Mouse (Mus musculus): Measurements from ENCODE around the gene Gsdmc4. TPM values are rescaled to one million over a fixed set of nuclear protein-coding genes. Genes with fewer than 3 reads are reported as not detected.
"Not testable (repeated sequence)": the region's sequence is repeated elsewhere in the genome, so short reads cannot be mapped to it uniquely, and the experiment has no call there.

Gsdmc4 gene
- polyA plus RNA-seq (2012) = not detected in 2 replicates

DNA sequence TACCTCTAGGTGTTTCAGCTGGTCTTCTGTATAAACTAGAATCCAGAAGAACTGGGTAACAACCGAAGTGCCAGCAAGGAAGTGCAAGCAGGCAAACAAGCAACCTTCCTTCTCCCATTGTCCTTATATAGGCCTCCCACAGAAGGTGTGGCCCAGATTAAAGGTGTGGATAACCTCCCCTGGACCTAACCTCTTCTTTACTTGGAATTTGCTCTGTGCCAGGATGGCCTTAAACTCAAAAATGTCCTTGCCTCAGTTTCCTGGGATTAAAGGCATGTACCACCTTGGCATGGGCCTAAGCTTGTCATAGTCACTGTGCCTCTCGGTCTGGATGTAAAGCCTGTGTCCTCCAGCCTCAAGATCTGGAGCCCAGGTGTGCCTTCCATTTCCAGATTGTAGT, at the start of gene Gsdmc4:
Gsdmc4 (minus strand) TSS at position 101 of the 400 bp plus-strand sequence.
- TF ChIP-seq GATA1 (IDR thresholded peaks at IDR 0.05; ENCODE audit: low read length) = not testable (repeated sequence)

- TF ChIP-seq GATA1 (IDR thresholded peaks at IDR 0.05; ENCODE audit: low read length) = no peak
Observed at GRCm38 (mm10) chr15:63960542-63960941, 48.4 kb upstream of the Gsdmc4 start.

DNA sequence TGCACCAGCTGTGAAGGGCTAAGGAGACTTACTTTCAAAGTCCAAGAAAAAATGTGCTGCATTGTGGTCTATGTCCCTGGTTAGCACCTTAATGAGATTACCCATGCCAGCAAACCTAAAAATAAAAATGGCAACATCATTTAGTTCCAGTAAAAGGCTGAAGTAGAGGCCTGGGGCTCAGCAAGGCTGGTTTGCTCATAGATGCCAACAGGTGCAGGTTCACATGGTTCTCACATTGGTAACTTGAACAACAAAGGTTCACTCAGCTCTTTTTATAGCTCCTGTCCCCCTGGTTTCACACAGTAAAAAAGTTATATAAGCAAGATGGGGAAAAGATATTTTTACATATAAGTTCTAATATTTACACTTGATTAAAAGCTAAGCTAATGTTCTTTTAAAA, 45.5 kb upstream of the Gsdmc4 start:
- no peak for TF ChIP-seq GATA1 (IDR thresholded peaks at IDR 0.05; ENCODE audit: low read length)

- no peak for TF ChIP-seq GATA1 (IDR thresholded peaks at IDR 0.05; ENCODE audit: low read length)
Observed at GRCm38 (mm10) chr15:63953256-63953655, 41.2 kb upstream of the Gsdmc4 start.

DNA sequence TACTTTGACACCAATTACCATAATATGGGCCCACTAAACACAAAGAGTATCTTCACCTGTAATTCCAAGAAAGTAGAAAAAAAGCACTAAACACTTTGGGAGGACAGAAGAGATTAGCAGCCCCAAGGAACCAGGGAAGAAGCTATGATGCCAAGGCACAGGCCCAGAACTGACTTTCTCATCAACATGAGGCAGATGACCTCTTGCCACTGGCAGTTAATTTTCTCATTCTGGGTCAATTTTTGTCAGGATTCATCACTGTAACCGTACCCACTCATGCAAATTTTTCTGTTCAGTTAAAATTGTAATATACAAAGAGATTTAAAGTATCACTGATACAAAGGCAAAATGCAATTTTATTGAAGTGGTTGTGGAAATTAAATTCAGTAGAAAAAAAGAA, 29.1 kb upstream of the Gsdmc4 start:
- no peak for TF ChIP-seq GATA1 (IDR thresholded peaks at IDR 0.05; ENCODE audit: low read length)

GRCm38 (mm10) chr15:63932656-63933055, 20.6 kb upstream of the Gsdmc4 start:
- TF ChIP-seq GATA1 (IDR thresholded peaks at IDR 0.05; ENCODE audit: low read length) = no peak

DNA sequence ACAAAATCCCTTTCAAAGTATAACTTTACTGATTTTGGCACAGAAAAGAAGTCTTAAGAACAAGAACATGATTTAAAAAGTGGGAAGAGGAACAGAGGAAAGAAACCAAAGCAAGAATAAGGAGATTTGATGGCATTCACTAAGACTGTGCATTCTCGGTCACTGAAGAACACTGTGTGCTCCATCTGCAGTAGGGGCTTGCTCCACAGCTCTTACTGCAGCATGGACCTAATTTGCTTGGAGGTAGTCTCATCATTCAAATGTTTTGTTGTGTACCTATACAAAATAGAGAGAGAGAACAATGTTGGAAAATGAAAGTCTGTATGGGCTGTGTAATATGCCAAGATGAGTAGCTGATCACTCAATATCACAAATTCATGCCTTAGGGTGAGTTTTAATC, 19.3 kb upstream of the Gsdmc4 start:
- TF ChIP-seq GATA1 (IDR thresholded peaks at IDR 0.05; ENCODE audit: low read length) = no peak

DNA sequence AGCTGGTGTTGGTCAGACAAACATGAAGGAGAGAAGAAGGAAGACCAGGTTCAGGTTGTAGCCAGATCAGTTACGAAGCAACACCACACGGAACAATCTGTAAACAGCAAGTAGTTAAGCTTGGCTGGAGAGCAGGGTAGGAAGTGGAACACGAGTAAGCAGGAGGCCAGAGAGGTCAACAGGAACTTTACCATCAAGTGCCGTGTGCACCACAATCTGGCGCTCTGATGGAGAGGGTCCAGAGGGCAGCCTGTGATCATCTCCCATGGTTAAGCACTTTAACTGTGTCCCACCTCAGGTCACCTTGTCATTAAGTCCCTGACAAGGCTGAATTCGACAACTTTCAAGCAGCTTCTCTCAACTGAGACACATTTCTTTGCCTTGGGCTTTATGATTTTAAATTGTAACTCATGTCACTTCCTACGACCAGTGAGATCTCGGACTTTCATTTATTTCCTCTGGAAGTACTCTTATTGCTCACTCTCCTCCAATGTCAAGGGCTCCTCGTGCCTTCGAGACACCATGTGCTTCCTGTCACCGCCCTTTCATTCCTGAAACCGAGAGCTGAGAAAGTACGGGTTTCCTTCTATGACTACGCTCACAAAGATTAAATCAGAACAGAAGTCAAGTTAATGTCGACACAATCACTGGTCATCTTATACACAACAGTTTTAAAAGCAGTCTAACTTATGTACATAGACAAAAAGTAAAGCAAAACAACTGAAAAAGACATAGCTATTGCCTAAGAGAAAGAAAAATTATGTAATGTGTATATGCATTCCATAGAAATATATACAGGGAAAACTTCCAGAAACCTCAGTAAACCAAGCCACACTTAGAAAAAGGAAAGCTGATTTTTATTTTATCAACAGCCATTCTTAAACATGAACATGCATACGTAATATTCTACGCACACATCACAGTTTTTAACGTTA, 18.3 kb upstream of the Gsdmc4 start:
- no peak for TF ChIP-seq GATA1 (IDR thresholded peaks at IDR 0.05; ENCODE audit: low read length)

- no peak for TF ChIP-seq GATA1 (IDR thresholded peaks at IDR 0.05; ENCODE audit: low read length)
Observed at GRCm38 (mm10) chr15:63926201-63926600, 14.1 kb upstream of the Gsdmc4 start.

DNA sequence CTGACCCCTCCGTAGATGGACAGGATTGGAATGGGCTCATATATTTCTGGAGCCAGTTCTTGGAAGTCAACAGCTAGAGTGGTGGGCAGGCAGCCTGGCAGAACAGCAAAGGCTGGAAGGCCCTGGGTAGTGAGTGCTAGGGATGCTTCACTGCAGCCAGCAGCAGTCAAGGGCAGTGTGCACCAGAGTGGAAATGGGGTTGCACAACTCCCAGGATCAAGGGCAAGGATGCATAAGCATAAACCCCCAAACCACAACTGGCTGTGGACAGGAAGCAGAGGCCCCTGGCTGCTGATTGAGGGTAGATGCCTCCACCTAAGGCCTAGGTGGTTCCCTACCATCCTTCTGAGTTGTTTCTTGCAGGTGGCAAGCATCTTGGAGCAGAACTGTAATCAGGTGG, 12.4 kb upstream of the Gsdmc4 start:
- no peak for TF ChIP-seq GATA1 (IDR thresholded peaks at IDR 0.05; ENCODE audit: low read length)

- TF ChIP-seq GATA1 (IDR thresholded peaks at IDR 0.05; ENCODE audit: low read length) = not testable (repeated sequence)
Observed at GRCm38 (mm10) chr15:63878458-63878857, 33.6 kb downstream of the Gsdmc4 start, which contains the start of gene Gsdmc3. Gene Gsdmc3, minus strand, starts transcription at chr15:63878558.

Other genes with a start within 250 kb of the Gsdmc4 start
- gene Gsdmc2, start 67.1 kb downstream of the Gsdmc4 start, polyA plus RNA-seq (2012) = not detected in 2 replicates
- gene Gsdmc3, start 33.7 kb downstream of the Gsdmc4 start, polyA plus RNA-seq (2012) = not detected in 2 replicates
- gene Fam49b, start 148.2 kb upstream of the Gsdmc4 start, polyA plus RNA-seq (2012) = 13.1 and 14.6 TPM in 2 replicates

Measured in G1E-ER4 (cell line).